Mouse (Mus musculus) v-Abl transformed pro-B cells (cell line): ENCODE measurements around the gene Bcl2l13.
"Not testable (repeated sequence)": the region's sequence is repeated elsewhere in the genome, so short reads cannot be mapped to it uniquely, and the experiment has no call there.

Experiments used
- in situ Hi-C, 2 experiments: fragments of 400-800 bp; cut with MboI; formaldehyde crosslinking; loops; one replicate each; pipeline ENCODE4 v1.15.1; 2025; ENCODE audit not compliant: unreplicated experiment in 2 of 2

Gene Bcl2l13

GRCm38 (mm10) chr6:120822937-120823614 is 12.9 kb upstream of the Bcl2l13 start:
- in situ Hi-C loops: no loop called here

GRCm38 (mm10) chr6:120830056-120830455 is 6.0 kb upstream of the Bcl2l13 start:
- in situ Hi-C loops: no loop called here

GRCm38 (mm10) chr6:120830866-120831608 is 5.0 kb upstream of the Bcl2l13 start:
- in situ Hi-C loops: no loop called here

GRCm38 (mm10) chr6:120832097-120832496 is 3.9 kb upstream of the Bcl2l13 start:
- in situ Hi-C loops: no loop called here

GRCm38 (mm10) chr6:120834766-120835321 is 1.2 kb upstream of the Bcl2l13 start:
- in situ Hi-C loops: no loop called here

- in situ Hi-C loops: no loop called here
Observed at GRCm38 (mm10) chr6:120836389-120837151, 558 bp downstream of the Bcl2l13 start.

GRCm38 (mm10) chr6:120837152-120837530 is 1.1 kb downstream of the Bcl2l13 start:
- in situ Hi-C loops: no loop called here

GRCm38 (mm10) chr6:120840258-120840657 is 4.2 kb downstream of the Bcl2l13 start:
- in situ Hi-C loops: no loop called here

- in situ Hi-C loops: no loop called here
Observed at GRCm38 (mm10) chr6:120841754-120842153, 5.7 kb downstream of the Bcl2l13 start.

GRCm38 (mm10) chr6:120850720-120851119 is 14.7 kb downstream of the Bcl2l13 start:
- in situ Hi-C loops: not testable (repeated sequence)

- in situ Hi-C loops: no loop called here
Observed at GRCm38 (mm10) chr6:120854413-120854812, 18.4 kb downstream of the Bcl2l13 start.

GRCm38 (mm10) chr6:120858217-120858711 is 22.3 kb downstream of the Bcl2l13 start:
- in situ Hi-C loops: no loop called here

- in situ Hi-C loops: no loop called here
Observed at GRCm38 (mm10) chr6:120860079-120860478, 24.1 kb downstream of the Bcl2l13 start.

GRCm38 (mm10) chr6:120866051-120866814 is 30.2 kb downstream of the Bcl2l13 start:
- in situ Hi-C loops: no loop called here

GRCm38 (mm10) chr6:120868824-120869223 is 32.8 kb downstream of the Bcl2l13 start:
- in situ Hi-C loops: no loop called here

GRCm38 (mm10) chr6:120871286-120871685 is 35.3 kb downstream of the Bcl2l13 start:
- in situ Hi-C loops: no loop called here

- in situ Hi-C loops: no loop called here
Observed at GRCm38 (mm10) chr6:120873874-120874273, 37.9 kb downstream of the Bcl2l13 start.

GRCm38 (mm10) chr6:120879046-120879445 is 43.0 kb downstream of the Bcl2l13 start:
- in situ Hi-C loops: no loop called here

GRCm38 (mm10) chr6:120884436-120884835 is 48.4 kb downstream of the Bcl2l13 start:
- in situ Hi-C loops: no loop called here

- in situ Hi-C loops: no loop called here
Observed at GRCm38 (mm10) chr6:120886696-120887095, 50.7 kb downstream of the Bcl2l13 start.
